Mouse (Mus musculus) midbrain, embryonic 13.5 days (tissue): ENCODE results near the gene Fbn1. TPM values are rescaled to one million over a fixed set of nuclear protein-coding genes. Genes with fewer than 3 reads are reported as not detected.

Experiments used
- ATAC-seq: fragments of 200-750 bp; cut with Nextera tagmentation; 2 replicates; pipeline ENCODE4 v1.8.0; 2017; ENCODE audit warnings: mild to moderate bottlenecking, moderate TSS enrichment, moderate library complexity
- H3K27ac ChIP-seq: fragments of 300-500 bp; sonication (generic); 2 replicates; pipeline ENCODE4 v1.5.1; 2015; ENCODE audit warnings: inconsistent platforms, mild to moderate bottlenecking, moderate library complexity
- H3K27me3 ChIP-seq: fragments of 300-500 bp; sonication (generic); 2 replicates; pipeline ENCODE4 v1.6.1; 2015; ENCODE audit warnings: mild to moderate bottlenecking, inconsistent platforms
- H3K36me3 ChIP-seq: fragments of 300-500 bp; sonication (generic); 2 replicates; pipeline ENCODE4 v1.6.1; 2015; ENCODE audit warnings: mild to moderate bottlenecking, inconsistent platforms
- H3K4me1 ChIP-seq: fragments of 300-500 bp; sonication (generic); replicated peaks from 2 replicates; pipeline ENCODE4 v1.6.1; 2015; ENCODE audit warnings: inconsistent platforms
- H3K4me2 ChIP-seq: fragments of 300-500 bp; sonication (generic); replicated peaks from 2 replicates; pipeline ENCODE4 v1.6.1; 2015; ENCODE audit warnings: moderate library complexity, mild to moderate bottlenecking, inconsistent platforms
- H3K4me3 ChIP-seq: fragments of 300-500 bp; sonication (generic); replicated peaks from 2 replicates; pipeline ENCODE4 v1.5.1; 2015; ENCODE audit warnings: mild to moderate bottlenecking, inconsistent platforms
- H3K9ac ChIP-seq: fragments of 300-500 bp; sonication (generic); replicated peaks from 2 replicates; pipeline ENCODE4 v1.6.1; 2015; ENCODE audit warnings: mild to moderate bottlenecking, inconsistent platforms
- H3K9me3 ChIP-seq: fragments of 300-500 bp; sonication (generic); 2 replicates; pipeline ENCODE4 v1.6.1; 2016; ENCODE audit warnings: mild to moderate bottlenecking, inconsistent platforms
- WGBS: fragments of 180-500 bp; shearing (Covaris S2); methylation state at CpG from one replicate; pipeline ENCODE4 v1.1.7; 2015; 5-methylcytosine and 5-hydroxymethylcytosine counted together
- polyA plus RNA-seq: library from polyadenylated mRNA; unstranded; fragments of >200 nt; fragmentation: Nextera tagmentation; extraction: Ambion mirVana; gene quantifications from 2 replicates; pipeline ENCODE4 v1.2.1, GENCODE M21; 2015

Gene Fbn1
- polyA plus RNA-seq, 1 experiment from 2014 or later: 2.6 TPM

GRCm38 (mm10) chr2:125404509-125405105 lies 103.2 kb downstream of the Fbn1 start:
- 96% methylated on average over 4 of the region's 4 CpGs for WGBS
- Histone ChIP-seq H3K36me3 (no peaks in the 10 kb centered on the region), H3K27ac (no peak overlapping the region), H3K27me3 (no peaks in the 10 kb centered on the region), H3K9ac (no peak overlapping the region), H3K4me3 (no peak overlapping the region), H3K4me2 (no peak overlapping the region), H3K9me3 (no peaks in the 10 kb centered on the region), H3K4me1 (0 out of 2 replicates have a peak, but pooled peaks cover 3% of the 10 kb centered on the region)
- ATAC-seq: no peak

DNA sequence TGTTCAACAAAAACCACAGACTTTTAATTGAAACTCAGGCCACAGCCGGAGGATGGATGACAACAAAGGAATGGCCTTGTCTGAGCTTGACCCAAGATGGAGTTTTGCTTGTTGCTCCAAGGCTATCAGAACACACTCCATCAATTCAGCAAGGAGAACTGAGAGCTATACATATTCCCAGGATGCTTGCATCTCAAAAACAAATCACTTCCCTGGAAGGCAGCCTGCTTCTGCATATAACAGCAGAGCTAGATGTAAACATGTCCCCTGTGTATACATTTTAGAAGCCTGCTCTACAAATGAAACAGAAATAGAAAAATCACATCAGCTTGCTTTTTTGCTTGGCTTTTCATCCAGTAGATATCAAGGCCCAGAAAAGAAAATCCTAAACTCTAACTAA lies 105.5 kb downstream of the Fbn1 start:
- no peaks in the 10 kb centered on the region for H3K27me3 ChIP-seq
- WGBS: 80% methylated on average over 1 of the region's 1 CpGs
- H3K27ac ChIP-seq: no peak overlapping the region
- no peaks in the 10 kb centered on the region for H3K36me3 ChIP-seq
- no peak overlapping the region for H3K9ac ChIP-seq
- H3K4me1 ChIP-seq: 0 out of 2 replicates have a peak, but pooled peaks cover 3% of the 10 kb centered on the region
- H3K4me3 ChIP-seq: no peak overlapping the region
- no peak for ATAC-seq
- no peaks in the 10 kb centered on the region for H3K9me3 ChIP-seq
- no peak overlapping the region for H3K4me2 ChIP-seq

GRCm38 (mm10) chr2:125400121-125400520 lies 107.7 kb downstream of the Fbn1 start:
- H3K27me3 ChIP-seq: no peaks in the 10 kb centered on the region
- ATAC-seq: no peak
- no peak overlapping the region for H3K4me3 ChIP-seq
- no peak overlapping the region for H3K27ac ChIP-seq
- H3K4me1 ChIP-seq: 0 out of 2 replicates have a peak, but pooled peaks cover 3% of the 10 kb centered on the region
- no peak overlapping the region for H3K9ac ChIP-seq
- H3K36me3 ChIP-seq: no peaks in the 10 kb centered on the region
- H3K9me3 ChIP-seq: no peaks in the 10 kb centered on the region
- 85% methylated on average over 3 of the region's 3 CpGs for WGBS
- no peak overlapping the region for H3K4me2 ChIP-seq

- Histone ChIP-seq H3K9me3 (no peaks in the 10 kb centered on the region), H3K27ac (no peak overlapping the region), H3K9ac (no peak overlapping the region), H3K4me3 (no peak overlapping the region), H3K4me2 (no peak overlapping the region), H3K4me1 (0 out of 2 replicates have a peak, but pooled peaks cover 3% of the 10 kb centered on the region), H3K36me3 (no peaks in the 10 kb centered on the region), H3K27me3 (no peaks in the 10 kb centered on the region)
- 86% methylated on average over 7 of the region's 7 CpGs for WGBS
- no peak for ATAC-seq
These were observed 110.0 kb downstream of the Fbn1 start for GRCm38 (mm10) chr2:125397796-125398195.

DNA sequence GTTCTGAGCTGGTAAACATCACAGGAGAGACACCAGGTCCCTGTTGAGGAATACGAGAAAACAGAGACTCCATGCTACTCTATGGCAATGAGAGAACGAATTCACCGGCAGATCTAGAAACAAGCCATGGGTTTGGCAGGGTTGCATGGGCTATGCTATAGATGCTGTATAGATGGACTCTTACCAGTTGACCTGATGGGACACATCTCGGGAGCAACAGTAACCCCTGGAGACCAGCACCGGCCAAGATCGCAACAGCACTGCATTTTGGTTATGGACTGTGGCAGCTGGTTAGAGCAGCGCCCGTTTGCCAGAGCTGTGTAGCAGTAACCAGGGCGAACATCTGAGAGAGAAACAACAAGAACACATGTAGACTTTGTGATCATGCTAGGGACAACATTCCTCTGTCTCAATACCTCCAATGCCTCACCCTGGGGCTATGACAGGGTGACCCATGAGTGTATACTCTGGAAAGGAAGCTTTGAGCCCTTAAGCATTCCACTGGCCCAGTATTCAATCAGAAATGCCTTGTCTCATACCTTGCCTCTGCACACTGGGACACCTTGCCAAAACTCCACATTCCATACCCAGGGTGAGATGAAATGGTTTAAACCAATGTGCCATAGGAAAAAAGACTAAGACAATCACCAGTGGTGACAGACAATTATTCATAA lies 113.2 kb downstream of the Fbn1 start:
- H3K27me3 ChIP-seq: no peaks in the 10 kb centered on the region
- ATAC-seq: no peak

GRCm38 (mm10) chr2:125391582-125391981 lies 116.2 kb downstream of the Fbn1 start:
- Histone ChIP-seq H3K4me3 (no peak overlapping the region), H3K36me3 (peaks cover 6% of the 10 kb centered on the region; the same call in 1 of the 2 replicates), H3K4me2 (no peak overlapping the region), H3K27me3 (no peaks in the 10 kb centered on the region), H3K4me1 (no peaks in the 10 kb centered on the region), H3K27ac (no peak overlapping the region), H3K9me3 (no peaks in the 10 kb centered on the region), H3K9ac (no peak overlapping the region)
- no peak for ATAC-seq
- WGBS: 92% methylated on average over 6 of the region's 6 CpGs

More for the DNA sequence above, 113.2 kb downstream of the Fbn1 start:
- no peaks in the 10 kb centered on the region for H3K9me3 ChIP-seq
- no peaks in the 10 kb centered on the region for H3K4me1 ChIP-seq
- H3K9ac ChIP-seq: no peak overlapping the region
- 96% methylated on average over 9 of the region's 9 CpGs for whole genome bisulfite sequencing
- no peaks in the 10 kb centered on the region for H3K36me3 ChIP-seq
- H3K27ac ChIP-seq: no peak overlapping the region
- H3K4me3 ChIP-seq: no peak overlapping the region
- H3K4me2 ChIP-seq: no peak overlapping the region

GRCm38 (mm10) chr2:125389796-125390195 lies 118.0 kb downstream of the Fbn1 start:
- Histone ChIP-seq H3K36me3 (peaks cover 6% of the 10 kb centered on the region; the same call in 1 of the 2 replicates), H3K4me1 (no peaks in the 10 kb centered on the region), H3K4me3 (no peak overlapping the region), H3K9ac (no peak overlapping the region), H3K9me3 (no peaks in the 10 kb centered on the region), H3K4me2 (no peak overlapping the region), H3K27ac (no peak overlapping the region), H3K27me3 (no peaks in the 10 kb centered on the region)
- no peak for ATAC-seq
- 95% methylated on average over 10 of the region's 10 CpGs for WGBS

- H3K4me1 ChIP-seq: no peaks in the 10 kb centered on the region
- no peak overlapping the region for H3K9ac ChIP-seq
- no peak overlapping the region for H3K27ac ChIP-seq
- no peaks in the 10 kb centered on the region for H3K9me3 ChIP-seq
- peaks cover 6% of the 10 kb centered on the region; the same call in 1 of the 2 replicates for H3K36me3 ChIP-seq
- H3K4me2 ChIP-seq: no peak overlapping the region
- H3K27me3 ChIP-seq: no peaks in the 10 kb centered on the region
- H3K4me3 ChIP-seq: no peak overlapping the region
- ATAC-seq: no peak
- 68% methylated on average over 7 of the region's 7 CpGs for WGBS
These were observed 121.4 kb downstream of the Fbn1 start for GRCm38 (mm10) chr2:125386221-125386965.

DNA sequence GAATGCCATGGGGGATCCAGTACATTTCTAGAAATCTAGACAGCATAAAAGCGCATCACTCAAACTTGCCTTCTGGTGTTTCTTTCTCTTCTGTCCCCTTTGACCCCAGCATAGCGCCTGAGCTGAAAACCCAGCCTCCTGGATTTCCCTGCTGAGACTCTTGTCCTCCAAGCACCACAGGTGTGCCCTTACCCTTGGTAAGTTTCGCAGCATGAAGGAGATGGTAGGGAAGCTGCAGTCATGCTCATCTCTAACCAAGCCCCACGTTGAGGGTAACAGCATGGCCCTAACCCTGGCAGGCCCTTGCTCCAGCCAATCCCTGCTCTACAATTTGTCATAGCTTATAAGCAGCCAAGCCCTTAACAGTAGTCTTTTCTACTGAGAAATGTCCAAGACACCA lies 122.9 kb downstream of the Fbn1 start:
- no peak overlapping the region for H3K4me2 ChIP-seq
- no peak overlapping the region for H3K4me3 ChIP-seq
- no peak overlapping the region for H3K9ac ChIP-seq
- no peaks in the 10 kb centered on the region for H3K9me3 ChIP-seq
- 71% methylated on average over 4 of the region's 4 CpGs for WGBS
- H3K36me3 ChIP-seq: peaks cover 6% of the 10 kb centered on the region; the same call in 1 of the 2 replicates
- H3K27ac ChIP-seq: no peak overlapping the region
- H3K27me3 ChIP-seq: no peaks in the 10 kb centered on the region
- no peak for ATAC-seq
- H3K4me1 ChIP-seq: no peaks in the 10 kb centered on the region

DNA sequence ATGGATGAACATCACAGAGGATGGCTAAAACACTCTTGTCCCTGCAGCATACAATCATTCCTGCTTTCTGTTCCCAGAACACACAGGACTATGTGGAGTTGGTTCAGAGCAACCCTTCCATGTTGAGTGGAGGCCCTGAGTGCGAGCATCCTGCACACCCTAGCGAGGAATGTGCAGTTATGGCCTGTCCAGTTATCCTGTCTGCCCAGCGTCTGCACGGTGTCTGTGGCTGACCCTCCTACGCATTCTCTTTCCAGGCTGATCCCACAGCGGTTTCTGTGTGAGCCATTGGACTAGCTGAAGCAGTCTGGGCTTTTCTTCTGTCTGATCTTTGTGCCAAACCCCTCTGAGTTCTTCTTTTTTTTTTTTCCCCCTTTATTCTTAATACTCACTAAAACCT lies 123.4 kb downstream of the Fbn1 start:
- no peaks in the 10 kb centered on the region for H3K27me3 ChIP-seq
- H3K4me2 ChIP-seq: no peak overlapping the region
- ATAC-seq: no peak
- no peak overlapping the region for H3K9ac ChIP-seq
- no peaks in the 10 kb centered on the region for H3K4me1 ChIP-seq
- no peaks in the 10 kb centered on the region for H3K9me3 ChIP-seq
- peaks cover 6% of the 10 kb centered on the region; the same call in 1 of the 2 replicates for H3K36me3 ChIP-seq
- WGBS: 88% methylated on average over 6 of the region's 6 CpGs
- H3K4me3 ChIP-seq: no peak overlapping the region
- H3K27ac ChIP-seq: no peak overlapping the region

- no peaks in the 10 kb centered on the region for H3K4me1 ChIP-seq
- H3K27ac ChIP-seq: no peak overlapping the region
- no peak overlapping the region for H3K4me2 ChIP-seq
- H3K9me3 ChIP-seq: no peaks in the 10 kb centered on the region
- no peak overlapping the region for H3K4me3 ChIP-seq
- H3K27me3 ChIP-seq: no peaks in the 10 kb centered on the region
- no peak for ATAC-seq
- no peak overlapping the region for H3K9ac ChIP-seq
- 88% methylated on average over 7 of the region's 7 CpGs for WGBS
- no peaks in the 10 kb centered on the region for H3K36me3 ChIP-seq
These were observed 124.5 kb downstream of the Fbn1 start for GRCm38 (mm10) chr2:125383273-125383641.

- 72% methylated on average over 7 of the region's 7 CpGs for WGBS
- Histone ChIP-seq H3K36me3 (no peaks in the 10 kb centered on the region), H3K4me1 (no peaks in the 10 kb centered on the region)
These were observed 125.0 kb downstream of the Fbn1 start for GRCm38 (mm10) chr2:125382613-125383272.

More at GRCm38 (mm10) chr2:125382613-125383272, 125.0 kb downstream of the Fbn1 start:
- Histone ChIP-seq H3K27me3 (no peaks in the 10 kb centered on the region), H3K9ac (no peak overlapping the region), H3K27ac (no peak overlapping the region), H3K4me2 (no peak overlapping the region), H3K4me3 (no peak overlapping the region), H3K9me3 (no peaks in the 10 kb centered on the region)
- no peak for ATAC-seq
